9 mouse cellular contexts compared by ENCODE assay signal in genomic region chr19:53066531-53066930, GRCm38 (mm10). TPM values are rescaled to one million over a fixed set of nuclear protein-coding genes. Genes with fewer than 3 reads are reported as not detected.
DNase-seq lines count a peak whose midpoint lies in the region; ATAC-seq and TF ChIP-seq lines count a peak whose summit lies in the region.
"Had no signal": no experiment of that assay in that cellular context is flagged by ENCODE, and none has a peak within 500 bp of the region (broad histone marks: within the 10 kb centered on the region; RNA-seq: fewer than 3 reads in every experiment).

No protein-coding gene starts in this region.

- WGBS in hindbrain, embryonic 10.5 days: 40% methylated on average over 9 of the region's 9 CpGs
- WGBS in hindbrain, embryonic 16.5 days: 61% methylated on average over 9 of the region's 9 CpGs
- WGBS in embryonic facial prominence, embryonic 15.5 days: 33% methylated on average over 9 of the region's 9 CpGs
- WGBS in intestine, embryonic 15.5 days: 25% methylated on average over 9 of the region's 9 CpGs

- no peak overlapping the region for H3K9ac ChIP-seq in hindbrain, embryonic 16.5 days (ENCODE audit: low read depth, low read length)
- H3K9ac ChIP-seq in embryonic facial prominence, embryonic 15.5 days: no peak overlapping the region
- H3K9ac ChIP-seq in intestine, embryonic 15.5 days: no peak overlapping the region

- H3K36me3 ChIP-seq in hindbrain, embryonic 10.5 days: no peaks in the 10 kb centered on the region
- no peaks in the 10 kb centered on the region for H3K36me3 ChIP-seq in hindbrain, embryonic 16.5 days (ENCODE audit: control insufficient read depth, insufficient read depth, low read length)
- H3K36me3 ChIP-seq in E14TG2a.4 (ENCODE audit: insufficient read depth, low read length): no peaks in the 10 kb centered on the region
- H3K36me3 ChIP-seq in embryonic facial prominence, embryonic 15.5 days: no peaks in the 10 kb centered on the region
- H3K36me3 ChIP-seq in intestine, embryonic 15.5 days: no peaks in the 10 kb centered on the region

- no peak for DNase-seq in hindbrain, embryonic 10.5 days (ENCODE audit: low spot score)
- no peak for DNase-seq in layer of hippocampus, postnatal 36 days
- no peak for DNase-seq in right cerebral cortex, postnatal 36 days (ENCODE audit: low spot score in 2 of 2)
- no peak for DNase-seq in layer of hippocampus, adult 9-10 months (ENCODE audit: low spot score)
- DNase-seq: cerebellum, adult 18-20 months had no signal

- no peak for ATAC-seq in hindbrain, embryonic 16.5 days
- 0 out of 2 replicates have a peak, but pooled peaks have one; percentile 26 for ATAC-seq in embryonic facial prominence, embryonic 15.5 days (ENCODE audit: insufficient number of reproducible peaks, low FRiP score, low TSS enrichment, low read depth)
- ATAC-seq in intestine, embryonic 15.5 days: peak; percentile 31

- H3K4me2 ChIP-seq in hindbrain, embryonic 16.5 days (ENCODE audit: low read length): no peak overlapping the region
- H3K4me2 ChIP-seq in embryonic facial prominence, embryonic 15.5 days (replicated peaks): no peak overlapping the region
- peak overlapping the region; percentile 31 for H3K4me2 ChIP-seq in intestine, embryonic 15.5 days (replicated peaks)

- H3K27me3 ChIP-seq in hindbrain, embryonic 10.5 days (ENCODE audit: insufficient read depth, poor library complexity, severe bottlenecking): no peaks in the 10 kb centered on the region
- no peaks in the 10 kb centered on the region for H3K27me3 ChIP-seq in hindbrain, embryonic 16.5 days (replicated peaks; ENCODE audit: control insufficient read depth, insufficient read depth, low read length)
- H3K27me3 ChIP-seq in E14TG2a.4 (ENCODE audit: insufficient read depth, low read length): no peaks in the 10 kb centered on the region
- H3K27me3 ChIP-seq in embryonic facial prominence, embryonic 15.5 days: no peaks in the 10 kb centered on the region
- H3K27me3 ChIP-seq in intestine, embryonic 15.5 days (replicated peaks): no peaks in the 10 kb centered on the region

- H3K27ac ChIP-seq in hindbrain, embryonic 10.5 days: 0 out of 2 replicates have a peak overlapping the region, but pooled peaks have one; percentile 5
- no peak overlapping the region for H3K27ac ChIP-seq in hindbrain, embryonic 16.5 days (ENCODE audit: low read depth, low read length)
- H3K27ac ChIP-seq in embryonic facial prominence, embryonic 15.5 days (replicated peaks): no peak overlapping the region
- peak overlapping the region; percentile 54 for H3K27ac ChIP-seq in intestine, embryonic 15.5 days

- no peak overlapping the region for H3K4me3 ChIP-seq in hindbrain, embryonic 10.5 days
- H3K4me3 ChIP-seq in hindbrain, embryonic 16.5 days (ENCODE audit: low read length): no peak overlapping the region
- H3K4me3 ChIP-seq in E14TG2a.4 (replicated peaks; ENCODE audit: low read length): 0 out of 2 replicates have a peak overlapping the region, but pooled peaks have one; percentile 58
- H3K4me3 ChIP-seq in embryonic facial prominence, embryonic 15.5 days (replicated peaks): no peak overlapping the region
- no peak overlapping the region for H3K4me3 ChIP-seq in intestine, embryonic 15.5 days (replicated peaks)

- no peaks in the 10 kb centered on the region for H3K9me3 ChIP-seq in hindbrain, embryonic 10.5 days
- no peaks in the 10 kb centered on the region for H3K9me3 ChIP-seq in hindbrain, embryonic 16.5 days (ENCODE audit: control insufficient read depth, low read length)
- H3K9me3 ChIP-seq in E14TG2a.4 (ENCODE audit: low read length): no peaks in the 10 kb centered on the region
- no peaks in the 10 kb centered on the region for H3K9me3 ChIP-seq in embryonic facial prominence, embryonic 15.5 days (replicated peaks)
- no peaks in the 10 kb centered on the region for H3K9me3 ChIP-seq in intestine, embryonic 15.5 days

- no peak for TF ChIP-seq CTCF in E14TG2a.4 (conservative IDR thresholded peaks at IDR 0.05; ENCODE audit: low read length)

- H3K4me1 ChIP-seq in hindbrain, embryonic 10.5 days (replicated peaks): peaks cover 14% of the 10 kb centered on the region
- H3K4me1 ChIP-seq in hindbrain, embryonic 16.5 days (ENCODE audit: control insufficient read depth, insufficient read depth, low read depth, low read length): no peaks in the 10 kb centered on the region
- peaks cover 73% of the 10 kb centered on the region for H3K4me1 ChIP-seq in E14TG2a.4 (replicated peaks; ENCODE audit: low read depth, low read length)
- peaks cover 30% of the 10 kb centered on the region for H3K4me1 ChIP-seq in embryonic facial prominence, embryonic 15.5 days
- H3K4me1 ChIP-seq in intestine, embryonic 15.5 days (replicated peaks): peaks cover 10% of the 10 kb centered on the region; the same call in 1 of the 2 replicates

RNA-seq across cellular contexts. Expression of gene Xpnpep1, which starts 26.5 kb away (rescaled TPM):
- 153 and 156 TPM in 2 replicates for polyA plus RNA-seq in hindbrain, embryonic 10.5 days (2016; fragmentation: Nextera tagmentation; extraction: Ambion mirVana)
- polyA plus RNA-seq in hindbrain, embryonic 16.5 days (2015; fragmentation: Nextera tagmentation; extraction: Ambion mirVana): 118 and 129 TPM in 2 replicates
- 132 and 137 TPM in 2 replicates for polyA plus RNA-seq in embryonic facial prominence, embryonic 15.5 days (2015; fragmentation: Nextera tagmentation; extraction: Ambion mirVana)
- polyA plus RNA-seq in intestine, embryonic 15.5 days (2015; fragmentation: Nextera tagmentation; extraction: Ambion mirVana): 182 and 206 TPM in 2 replicates
- 10 to 100 TPM; 87.6 to 88.9 TPM for total RNA-seq in layer of hippocampus, postnatal 36 days (2021)

Comparison
In these comparisons a context has a peak if more than half of its experiments do, and no peak if none do; other contexts are left out.
1. H3K27ac ChIP-seq: peak in hindbrain, embryonic 10.5 days (single experiment) and intestine, embryonic 15.5 days (single experiment); none in hindbrain, embryonic 16.5 days (single experiment) and embryonic facial prominence, embryonic 15.5 days (single experiment).